Mouse (Mus musculus): Measurements from ENCODE around the gene Slc16a13.

DNA sequence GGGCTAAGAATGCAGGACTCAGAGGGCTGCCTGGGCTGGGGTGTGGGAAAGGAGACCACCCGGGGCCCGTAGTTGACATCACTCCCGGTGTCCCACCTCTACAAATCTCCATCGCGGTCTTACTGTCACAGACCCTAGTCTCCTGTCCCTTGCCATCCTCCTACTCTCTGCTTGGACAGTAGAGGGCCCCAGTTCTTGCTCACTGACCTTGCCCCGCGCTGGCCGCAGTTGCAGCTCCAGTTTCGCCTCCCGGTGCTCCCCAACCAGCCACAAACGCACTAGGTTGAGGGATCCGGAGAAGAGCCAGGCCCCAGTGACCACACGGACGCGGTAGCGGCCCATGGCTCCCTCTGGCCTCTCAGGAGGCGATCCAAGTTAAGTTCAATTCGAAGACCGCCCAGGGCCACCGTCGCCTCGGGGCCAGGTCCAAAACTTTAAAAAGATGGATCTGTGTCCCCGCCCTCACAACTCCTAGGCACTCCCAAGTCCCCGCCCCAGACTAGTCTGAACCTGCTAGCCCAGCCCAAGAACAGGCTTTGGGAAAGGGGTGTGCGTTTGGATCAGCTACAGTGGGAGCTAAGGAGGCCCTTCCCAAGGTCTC, 34.2 kb upstream of the Slc16a13 start, which contains the start of gene Alox12:
- peak; percentile 69 for TF ChIP-seq CTCF (IDR thresholded peaks at IDR 0.05)
- no peak for TF ChIP-seq EP300 (IDR thresholded peaks at IDR 0.05)

All from lung, postnatal 0 days (tissue).